In genomic region chr4:65654723-65655122, GRCm38 (mm10) we compare ENCODE assay signal across 9 mouse cellular contexts. TPM values are rescaled to one million over a fixed set of nuclear protein-coding genes. Genes with fewer than 3 reads are reported as not detected.
DNase-seq lines count a peak whose midpoint lies in the region; ATAC-seq and TF ChIP-seq lines count a peak whose summit lies in the region.
"Had no signal": no experiment of that assay in that cellular context is flagged by ENCODE, and none has a peak within 500 bp of the region (broad histone marks: within the 10 kb centered on the region; RNA-seq: fewer than 3 reads in every experiment).

No protein-coding gene starts in this region.

- H3K9ac ChIP-seq in ES-Bruce4 (ENCODE audit: low read depth, poor library complexity, severe bottlenecking) = no peak overlapping the region
- no peak overlapping the region for H3K9ac ChIP-seq in forebrain, embryonic 12.5 days
- H3K9ac ChIP-seq in liver, postnatal 0 days (replicated peaks) = no peak overlapping the region
- H3K9ac ChIP-seq: embryonic facial prominence, embryonic 15.5 days had no signal

- peak; percentile 88 for TF ChIP-seq CTCF in ES-Bruce4 (IDR thresholded peaks at IDR 0.05; ENCODE audit: low read depth, low read length)
- TF ChIP-seq CTCF in liver, postnatal 0 days (IDR thresholded peaks at IDR 0.05; ENCODE audit: low read depth) = peak; percentile 89

- no peaks in the 10 kb centered on the region for H3K9me3 ChIP-seq in ES-Bruce4 (replicated peaks; ENCODE audit: control insufficient read depth, insufficient read depth, low read length, poor library complexity, severe bottlenecking)
- H3K9me3 ChIP-seq in forebrain, embryonic 12.5 days = no peaks in the 10 kb centered on the region
- no peaks in the 10 kb centered on the region for H3K9me3 ChIP-seq in liver, postnatal 0 days (ENCODE audit: low read length)
- H3K9me3 ChIP-seq: embryonic facial prominence, embryonic 15.5 days had no signal

- H3K4me3 ChIP-seq in ES-Bruce4 (ENCODE audit: low read depth, low read length) = no peak overlapping the region
- no peak overlapping the region for H3K4me3 ChIP-seq in forebrain, embryonic 12.5 days (replicated peaks)
- H3K4me3 ChIP-seq in liver, postnatal 0 days (ENCODE audit: low read depth, low read length) = no peak overlapping the region
- H3K4me3 ChIP-seq: embryonic facial prominence, embryonic 15.5 days had no signal

- WGBS in forebrain, embryonic 12.5 days = 0% methylated on average over 2 of the region's 2 CpGs
- 2% methylated on average over 2 of the region's 2 CpGs for WGBS in liver, postnatal 0 days (ENCODE audit: insufficient replicate concordance)

- no peak for TF ChIP-seq EP300 in ES-Bruce4 (IDR thresholded peaks at IDR 0.05; ENCODE audit: insufficient read depth, low read depth, low read length)
- TF ChIP-seq EP300 in liver, postnatal 0 days (IDR thresholded peaks at IDR 0.05; ENCODE audit: low read depth) = no peak

- peak; percentile 89 for ATAC-seq in forebrain, embryonic 12.5 days (ENCODE audit: low FRiP score)
- ATAC-seq in liver, postnatal 0 days = no peak

- no peak overlapping the region for H3K4me2 ChIP-seq in forebrain, embryonic 12.5 days
- H3K4me2 ChIP-seq in liver, postnatal 0 days (ENCODE audit: low read depth, low read length) = no peak overlapping the region
- H3K4me2 ChIP-seq: embryonic facial prominence, embryonic 15.5 days had no signal

- intact Hi-C loops in heart, postnatal 25 days (cut with DNase I) = loop anchor here (5.0 kb wide), 2 partner anchors 138 to 798 kb away; no protein-coding TSS in a partner anchor

- DNase-seq in c-Kit-positive CD71-negative TER-119-negative erythroid progenitor cells, embryonic 14.5 days (ENCODE audit: low read depth) = peak; percentile 6
- peak; percentile 14 for DNase-seq in heart, postnatal 25 days (ENCODE audit: low spot score)
- DNase-seq in kidney, postnatal 4 days = peak; percentile 91
- peak; percentile 72 for DNase-seq in liver, postnatal 0 days
- peak; percentile 55 for DNase-seq in ovary, postnatal 10 days (ENCODE audit: low spot score)
- DNase-seq in urinary bladder, postnatal 10 days (ENCODE audit: low spot score) = peak; percentile 37

- no peaks in the 10 kb centered on the region for H3K27me3 ChIP-seq in ES-Bruce4 (ENCODE audit: control insufficient read depth, insufficient read depth, low read length, poor library complexity, severe bottlenecking)
- peaks cover 11% of the 10 kb centered on the region; the same call in 1 of the 2 replicates for H3K27me3 ChIP-seq in forebrain, embryonic 12.5 days
- no peaks in the 10 kb centered on the region for H3K27me3 ChIP-seq in liver, postnatal 0 days (ENCODE audit: insufficient read depth, low read length)
- H3K27me3 ChIP-seq: embryonic facial prominence, embryonic 15.5 days had no signal

- H3K4me1 ChIP-seq in ES-Bruce4 (ENCODE audit: control insufficient read depth, insufficient read depth, low read length) = no peaks in the 10 kb centered on the region
- 0 out of 2 replicates have a peak, but pooled peaks cover 2% of the 10 kb centered on the region for H3K4me1 ChIP-seq in forebrain, embryonic 12.5 days
- H3K4me1 ChIP-seq in liver, postnatal 0 days (ENCODE audit: insufficient read depth) = no peaks in the 10 kb centered on the region
- H3K4me1 ChIP-seq: embryonic facial prominence, embryonic 15.5 days had no signal

- TF ChIP-seq POLR2A in ES-Bruce4 (IDR thresholded peaks at IDR 0.05; ENCODE audit: insufficient read depth, low read length) = no peak

- no peaks in the 10 kb centered on the region for H3K36me3 ChIP-seq in ES-Bruce4 (ENCODE audit: control insufficient read depth, insufficient read depth, low read length, poor library complexity, severe bottlenecking)
- no peaks in the 10 kb centered on the region for H3K36me3 ChIP-seq in forebrain, embryonic 12.5 days (replicated peaks)
- no peaks in the 10 kb centered on the region for H3K36me3 ChIP-seq in liver, postnatal 0 days (replicated peaks; ENCODE audit: insufficient read depth, low read length)
- H3K36me3 ChIP-seq: embryonic facial prominence, embryonic 15.5 days had no signal

- no peak overlapping the region for H3K27ac ChIP-seq in ES-Bruce4 (ENCODE audit: insufficient read depth, low read length)
- no peak overlapping the region for H3K27ac ChIP-seq in forebrain, embryonic 12.5 days
- H3K27ac ChIP-seq in liver, postnatal 0 days (ENCODE audit: low read depth) = no peak overlapping the region
- H3K27ac ChIP-seq: embryonic facial prominence, embryonic 15.5 days had no signal

RNA-seq across cellular contexts. Expression of gene Trim32, which starts 49.9 kb away (rescaled TPM):
- 18.5 and 21.8 TPM in 2 replicates for polyA plus RNA-seq in ES-Bruce4 (2011; ENCODE audit: insufficient read depth, insufficient read length, low read depth, missing spikeins)
- polyA plus RNA-seq in forebrain, embryonic 12.5 days (2016; fragmentation: Nextera tagmentation; extraction: Ambion mirVana) = 74.1 and 86.1 TPM in 2 replicates
- 10 to 100 TPM; 16.7 to 17.4 TPM for total RNA-seq in heart, postnatal 25 days (2021)
- polyA plus RNA-seq in liver, postnatal 0 days (2015; fragmentation: Nextera tagmentation; extraction: Ambion mirVana) = 3.0 and 3.6 TPM in 2 replicates

Comparison
In these comparisons a context has a peak if more than half of its experiments do, and no peak if none do; other contexts are left out.
1. DNase-seq: peak in every context shown above with its lines; median percentile 91 in kidney, postnatal 4 days; 72 in liver, postnatal 0 days; 55 in ovary, postnatal 10 days; 37 in urinary bladder, postnatal 10 days; 14 in heart, postnatal 25 days; 6 in c-Kit-positive CD71-negative TER-119-negative erythroid progenitor cells, embryonic 14.5 days.